Mouse (Mus musculus) limb, embryonic 14.5 days (tissue): Measurements from ENCODE around the gene Inca1. TPM values are rescaled to one million over a fixed set of nuclear protein-coding genes. Genes with fewer than 3 reads are reported as not detected.

Experiments
- ATAC-seq: fragments of 200-750 bp; cut with Nextera tagmentation; 2 replicates; pipeline ENCODE4 v1.8.0; 2017; ENCODE audit warnings: low read depth, moderate number of reproducible peaks, moderate TSS enrichment; ENCODE audit not compliant: low FRiP score
- DNase-seq: peaks from one replicate; pipeline ENCODE4 v3.0.0-alpha.2; 2015; ENCODE audit warnings: low spot score
- H3K27ac ChIP-seq: fragments of 300-500 bp; sonication (generic); replicated peaks from 2 replicates; pipeline ENCODE4 v1.5.1; 2014; ENCODE audit warnings: low read depth, mild to moderate bottlenecking, low read length, moderate library complexity, mixed read lengths
- H3K27me3 ChIP-seq: fragments of 300-500 bp; sonication (generic); 2 replicates; pipeline ENCODE4 v1.6.1; 2014; ENCODE audit warnings: low read length, mixed read lengths; ENCODE audit not compliant: control insufficient read depth, insufficient read depth
- H3K36me3 ChIP-seq: fragments of 300-500 bp; sonication (generic); 2 replicates; pipeline ENCODE4 v1.6.1; 2014; ENCODE audit warnings: mild to moderate bottlenecking, low read length, moderate library complexity, mixed read lengths; ENCODE audit not compliant: control insufficient read depth, insufficient read depth
- H3K4me1 ChIP-seq: fragments of 300-500 bp; sonication (generic); 2 replicates; pipeline ENCODE4 v1.6.1; 2014; ENCODE audit warnings: antibody characterized with exemption, low read length, mixed read lengths; ENCODE audit not compliant: control insufficient read depth, insufficient read depth
- H3K4me2 ChIP-seq: fragments of 300-500 bp; sonication (generic); replicated peaks from 2 replicates; pipeline ENCODE4 v1.6.1; 2014; ENCODE audit warnings: low read depth, mild to moderate bottlenecking, low read length, moderate library complexity; ENCODE audit not compliant: severe bottlenecking
- H3K4me3 ChIP-seq: fragments of 300-500 bp; sonication (generic); replicated peaks from 2 replicates; pipeline ENCODE4 v1.5.1; 2014; ENCODE audit warnings: low read length
- H3K9ac ChIP-seq: fragments of 300-500 bp; sonication (generic); 2 replicates; pipeline ENCODE4 v1.6.1; 2014; ENCODE audit warnings: mild to moderate bottlenecking, low read depth, low read length, moderate library complexity; ENCODE audit not compliant: severe bottlenecking
- H3K9me3 ChIP-seq: fragments of 300-500 bp; sonication (generic); 2 replicates; pipeline ENCODE4 v1.6.1; 2016; ENCODE audit warnings: low read length; ENCODE audit not compliant: control insufficient read depth
- POLR2A ChIP-seq: fragments of 200-500 bp; IDR thresholded peaks from 2 replicates; pipeline ENCODE4 v1.8.0; 2012; ENCODE audit warnings: inconsistent platforms, mild to moderate bottlenecking, moderate library complexity, borderline replicate concordance; ENCODE audit not compliant: insufficient read depth, insufficient read length; ENCODE audit errors: extremely low read depth
- WGBS: fragments of 180-500 bp; shearing (Covaris S2); extraction: QIAGEN DNeasy Blood & Tissue Kit; methylation state at CpG from one replicate; pipeline ENCODE4 v1.1.7; 2014; 5-methylcytosine and 5-hydroxymethylcytosine counted together
- polyA plus RNA-seq, 2 experiments: library from polyadenylated mRNA; depleted of rRNA in 1 of 2; stranded (reverse) in 1 of 2; unstranded in 1 of 2; fragments of >200 nt; fragmentation: Nextera tagmentation in 1 of 2; extraction: Ambion mirVana in 1 of 2; gene quantifications; 2 replicates each; pipeline versions ENCODE4 v1.2.1 to v1.2.3; 2012 to 2014

The Inca1 gene
- polyA plus RNA-seq, 2 experiments = 0.81 to 1.3 TPM

- peak overlapping the region; percentile 65 for H3K4me3 ChIP-seq
- H3K4me1 ChIP-seq = peaks cover 11% of the 10 kb centered on the region
- peak; percentile 18 for ATAC-seq
- H3K9me3 ChIP-seq = no peaks in the 10 kb centered on the region
- H3K4me2 ChIP-seq = peak overlapping the region; percentile 87
- peak; percentile 89 for DNase-seq
- peaks cover 48% of the 10 kb centered on the region for H3K36me3 ChIP-seq
- peak overlapping the region; percentile 97 for H3K27ac ChIP-seq
- WGBS = under 1% methylated on average over 29 of the region's 31 CpGs
- peak overlapping the region; percentile 73 for H3K9ac ChIP-seq
- H3K27me3 ChIP-seq = no peaks in the 10 kb centered on the region
- peak; percentile 34; the same call in 1 of the 2 replicates for TF ChIP-seq POLR2A
These were observed 30.2 kb downstream of the Inca1 start for GRCm38 (mm10) chr11:70669582-70670345.

- DNase-seq (peak; percentile 100), ATAC-seq (peak; percentile 96)
- no peaks in the 10 kb centered on the region for H3K9me3 ChIP-seq
- H3K36me3 ChIP-seq = peaks cover 56% of the 10 kb centered on the region
- H3K4me2 ChIP-seq = peak within 1 kb of the TSS; percentile 87
- H3K4me3 ChIP-seq = peak within 1 kb of the TSS; percentile 65
- peak within 1 kb of the TSS; percentile 73 for H3K9ac ChIP-seq
- peaks cover 11% of the 10 kb centered on the region for H3K4me1 ChIP-seq
- under 1% methylated on average over 42 of the region's 44 CpGs for WGBS
- peak; percentile 45; the same call in 1 of the 2 replicates for TF ChIP-seq POLR2A
- peak within 1 kb of the TSS; percentile 97 for H3K27ac ChIP-seq
- no peaks in the 10 kb centered on the region for H3K27me3 ChIP-seq
These were observed 31.0 kb downstream of the Inca1 start, which contains the start of gene Spag7 for GRCm38 (mm10) chr11:70668771-70669505. Gene Spag7 (minus strand): TSS chr11:70669416.

- WGBS = under 1% methylated on average over 15 of the region's 15 CpGs
- Histone ChIP-seq H3K4me1 (peaks cover 11% of the 10 kb centered on the region), H3K27me3 (no peaks in the 10 kb centered on the region), H3K4me2 (peak overlapping the region; percentile 58), H3K9ac (peak overlapping the region; percentile 55), H3K27ac (peak overlapping the region; percentile 80), H3K36me3 (peaks cover 56% of the 10 kb centered on the region), H3K4me3 (peak overlapping the region; percentile 65), H3K9me3 (no peaks in the 10 kb centered on the region)
- no peak for ATAC-seq
- DNase-seq = no peak
- no peak for TF ChIP-seq POLR2A
These were observed 31.6 kb downstream of the Inca1 start for GRCm38 (mm10) chr11:70668335-70668770.

GRCm38 (mm10) chr11:70667271-70668150, 32.4 kb downstream of the Inca1 start:
- Histone ChIP-seq H3K9ac (peak overlapping the region; percentile 55), H3K9me3 (no peaks in the 10 kb centered on the region), H3K36me3 (peaks cover 63% of the 10 kb centered on the region), H3K4me3 (peak overlapping the region; percentile 65), H3K4me1 (peaks cover 11% of the 10 kb centered on the region), H3K27ac (peak overlapping the region; percentile 80), H3K27me3 (no peaks in the 10 kb centered on the region), H3K4me2 (peak overlapping the region; percentile 58)
- DNase-seq = no peak
- no peak for TF ChIP-seq POLR2A
- 47% methylated on average over 14 of the region's 14 CpGs for WGBS
- ATAC-seq = no peak
